In the genomic region with DNA sequence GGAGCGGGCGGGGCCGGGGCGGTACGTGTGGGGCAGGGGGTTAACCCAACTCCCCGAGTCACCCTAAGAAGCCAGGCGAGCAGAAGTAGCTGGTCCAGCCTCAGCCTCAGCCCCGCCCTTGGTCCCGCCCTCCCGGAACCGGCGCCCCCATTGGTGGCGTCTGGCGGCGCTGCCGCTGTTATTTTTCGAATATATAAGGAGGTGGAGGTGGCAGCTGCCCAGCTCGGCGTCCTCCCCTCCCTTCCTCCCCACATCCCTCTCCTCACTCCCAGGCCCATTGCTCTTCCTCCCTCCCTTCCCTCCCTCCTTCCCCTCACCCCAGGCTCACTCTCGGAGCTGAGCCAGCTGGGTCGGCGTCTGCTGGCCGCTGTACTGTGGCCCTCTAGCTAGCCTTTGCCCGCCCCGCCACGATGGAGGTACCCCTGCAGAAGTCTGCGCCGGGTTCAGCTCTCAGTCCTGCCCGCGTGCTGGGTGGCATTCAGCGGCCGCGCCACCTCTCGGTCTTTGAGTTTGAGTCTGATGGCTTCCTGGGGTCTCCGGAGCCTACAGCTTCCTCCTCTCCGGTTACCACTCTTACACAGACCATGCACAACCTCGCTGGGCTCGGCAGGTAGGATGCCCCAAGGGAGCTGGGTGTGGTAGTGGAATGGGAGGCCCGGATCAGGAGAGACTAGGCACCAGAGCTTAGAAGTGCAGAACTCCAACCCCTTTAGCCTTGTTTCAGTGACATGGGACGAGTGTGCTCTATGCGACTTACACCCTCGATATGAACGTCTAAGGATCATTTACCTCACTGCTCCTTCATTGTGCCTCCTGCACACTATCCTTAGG, we compare ENCODE assay signal across 8 mouse cellular contexts. TPM values are rescaled to one million over a fixed set of nuclear protein-coding genes. Genes with fewer than 3 reads are reported as not detected.
DNase-seq lines count a peak whose midpoint lies in the region; ATAC-seq and TF ChIP-seq lines count a peak whose summit lies in the region.

A gene (plus strand): TSS at position 179 of the 831 bp plus-strand sequence.
A gene (minus strand): TSS at position 512 of the 831 bp plus-strand sequence.

- no peaks in the 10 kb centered on the region for H3K27me3 ChIP-seq in hindbrain, postnatal 0 days (ENCODE audit: insufficient read depth, low read length)

- H3K9me3 ChIP-seq in hindbrain, postnatal 0 days (ENCODE audit: low read length) = no peaks in the 10 kb centered on the region

- H3K4me3 ChIP-seq in cortical plate, adult 2 months (ENCODE audit: insufficient read depth, low read length) = peak within 1 kb of the TSS; percentile 83
- H3K4me3 ChIP-seq in hindbrain, postnatal 0 days (ENCODE audit: low read length) = peak within 1 kb of the TSS; percentile 49

- TF ChIP-seq CTCF in cortical plate, adult 2 months (IDR thresholded peaks at IDR 0.05; ENCODE audit: extremely low read depth, insufficient read depth, low read length) = no peak
- TF ChIP-seq CTCF in hindbrain, postnatal 0 days (IDR thresholded peaks at IDR 0.05; ENCODE audit: low read depth) = peak; percentile 41

- ATAC-seq in hindbrain, postnatal 0 days = peak; percentile 89
- ATAC-seq in megakaryocyte-erythroid progenitor cell, adult 5-6 weeks (replicated peaks; ENCODE audit: low FRiP score, low TSS enrichment, poor library complexity, severe bottlenecking) = peak; percentile 84

- H3K4me2 ChIP-seq in hindbrain, postnatal 0 days (ENCODE audit: low read depth, low read length) = peak within 1 kb of the TSS; percentile 69

- H3K36me3 ChIP-seq in hindbrain, postnatal 0 days (ENCODE audit: insufficient read depth, low read length) = no peaks in the 10 kb centered on the region

- peak within 1 kb of the TSS; percentile 19; the same call in 1 of the 2 replicates for H3K27ac ChIP-seq in cortical plate, adult 2 months (ENCODE audit: insufficient read depth, low read length)
- peak within 1 kb of the TSS; percentile 46; the same call in 1 of the 2 replicates for H3K27ac ChIP-seq in hindbrain, postnatal 0 days

- H3K4me1 ChIP-seq in cortical plate, adult 2 months (ENCODE audit: control insufficient read depth, insufficient read depth, low read length) = peaks cover 7% of the 10 kb centered on the region
- H3K4me1 ChIP-seq in hindbrain, postnatal 0 days (ENCODE audit: insufficient read depth, low read length) = peaks cover 17% of the 10 kb centered on the region

- DNase-seq in adrenal gland, adult 18-20 months (ENCODE audit: low spot score in 2 of 2) = peak; percentile 64 to 81
- peak; percentile 61 to 76 for DNase-seq in gastrocnemius, adult 8-10 months (ENCODE audit: low spot score in 2 of 2)
- peak; percentile 88 for DNase-seq in hindbrain, postnatal 0 days (ENCODE audit: low spot score)
- peak; percentile 71 to 88 for DNase-seq in left cerebral cortex, postnatal 25 days (ENCODE audit: low spot score in 2 of 2)
- DNase-seq in right cerebral cortex, postnatal 36 days (ENCODE audit: low spot score in 2 of 2) = peak; percentile 77 to 81
- peak; percentile 85 for DNase-seq in yolk sac, embryonic 10.5 days (ENCODE audit: low spot score)

- under 1% methylated on average over 42 of the region's 43 CpGs for WGBS in hindbrain, postnatal 0 days

- intact Hi-C loops in left cerebral cortex, postnatal 25 days (cut with DNase I) = loop anchor here (1.0 kb wide), 1 partner anchor 23 kb away; no protein-coding TSS in a partner anchor

- peak; percentile 70; the same call in 1 of the 2 replicates for TF ChIP-seq POLR2A in cortical plate, adult 2 months (IDR thresholded peaks at IDR 0.05; ENCODE audit: extremely low read depth, insufficient read depth, low read length)

- peak within 1 kb of the TSS; percentile 53 for H3K9ac ChIP-seq in hindbrain, postnatal 0 days (replicated peaks; ENCODE audit: low read length)

RNA-seq across cellular contexts. Expression of the first gene that starts in this region (rescaled TPM):
- 1 to 10 TPM; 4.2 to 5.2 TPM for total RNA-seq in adrenal gland, adult 18-20 months (2021)
- polyA plus RNA-seq in cortical plate, adult 2 months (2012; rRNA removed) = 42.9 and 52.5 TPM in 2 replicates
- 1 to 10 TPM; 1.2 to 2.3 (median 1.9) TPM for total RNA-seq in gastrocnemius, adult 8-10 months (2022)
- 18.2 TPM in 2 replicates for total RNA-seq in hindbrain, postnatal 0 days (2014; rRNA removed)
- 22.2 and 24.0 TPM in 2 replicates for polyA plus RNA-seq in hindbrain, postnatal 0 days (2015; fragmentation: Nextera tagmentation; extraction: Ambion mirVana)
- total RNA-seq in left cerebral cortex, postnatal 25 days (2021) = 10 to 100 TPM; 13.3 to 16.2 TPM
- 8.7 and 21.6 TPM in 2 replicates for total RNA-seq in megakaryocyte-erythroid progenitor cell, adult 5-6 weeks (2014; fragmentation: Nextera tagmentation)
- total RNA-seq in megakaryocyte-erythroid progenitor cell, adult 5-6 weeks (2017) = 5.4 and 19.0 TPM in 2 replicates

RNA-seq across cellular contexts. Expression of the second gene that starts in this region (rescaled TPM):
- 1 to 10 TPM; 4.5 to 5.6 TPM for total RNA-seq in adrenal gland, adult 18-20 months (2021)
- 8.4 and 10.4 TPM in 2 replicates for polyA plus RNA-seq in cortical plate, adult 2 months (2012; rRNA removed)
- 1 to 10 TPM in 3 of 4 experiments, under 1 TPM in 1; 0.94 to 1.7 (median 1.5) TPM for total RNA-seq in gastrocnemius, adult 8-10 months (2022)
- 15.5 and 17.3 TPM in 2 replicates for total RNA-seq in hindbrain, postnatal 0 days (2014; rRNA removed)
- polyA plus RNA-seq in hindbrain, postnatal 0 days (2015; fragmentation: Nextera tagmentation; extraction: Ambion mirVana) = 7.8 and 8.9 TPM in 2 replicates
- total RNA-seq in left cerebral cortex, postnatal 25 days (2021) = 10 to 100 TPM in 1 of 2 experiments, 1 to 10 TPM in 1; 9.9 to 12.8 TPM
- 3.7 and 4.1 TPM in 2 replicates for total RNA-seq in megakaryocyte-erythroid progenitor cell, adult 5-6 weeks (2014; fragmentation: Nextera tagmentation)
- total RNA-seq in megakaryocyte-erythroid progenitor cell, adult 5-6 weeks (2017) = 1.3 and 2.5 TPM in 2 replicates

Comparison
In these comparisons a context has a peak if more than half of its experiments do, and no peak if none do; other contexts are left out.
1. Peak in every context shown above with its lines: DNase-seq, ATAC-seq, H3K4me3 ChIP-seq and H3K27ac ChIP-seq.